Mouse (Mus musculus) mouse embryonic stem cell (cell line): ENCODE data around the gene Slc5a3.

Source experiments
- in situ Hi-C, 2 experiments: fragments of 300-500 bp; cut with MboI; formaldehyde crosslinking; loops; 1 replicate in 1 of 2; 3 replicates in 1 of 2; pipeline ENCODE4 v1.14.3; 2019 to 2020; ENCODE audit warnings: low sequenced_read_pairs in 2 of 2, low pct_unique_long_range_greater_than_20kb in 1 of 2, mixed read lengths in 1 of 2; ENCODE audit not compliant: unreplicated experiment in 1 of 2

The Slc5a3 gene

GRCm38 (mm10) chr16:92057852-92058643 lies at the start of gene Slc5a3, which contains the start of the genes Mrps6 and Gm49711:
Gene Slc5a3, plus strand, starts transcription at chr16:92058322.
Gene Mrps6, plus strand, starts transcription at chr16:92058270.
Gene Gm49711, plus strand, starts transcription at chr16:92058316.
- in situ Hi-C loops = no loop called here

GRCm38 (mm10) chr16:92009586-92009985 lies 48.5 kb upstream of the Slc5a3 start:
- in situ Hi-C loops = no loop called here

- in situ Hi-C loops = no loop called here
Observed at GRCm38 (mm10) chr16:92016792-92017191, 41.3 kb upstream of the Slc5a3 start.

GRCm38 (mm10) chr16:92019141-92020118 lies 38.7 kb upstream of the Slc5a3 start:
- in situ Hi-C loops = no loop called here

GRCm38 (mm10) chr16:92021656-92022400 lies 36.3 kb upstream of the Slc5a3 start:
- in situ Hi-C loops = no loop called here

- in situ Hi-C loops = no loop called here
Observed at GRCm38 (mm10) chr16:92022494-92023283, 35.4 kb upstream of the Slc5a3 start.

- in situ Hi-C loops = no loop called here
Observed at GRCm38 (mm10) chr16:92033286-92033685, 24.8 kb upstream of the Slc5a3 start.

- in situ Hi-C loops = no loop called here
Observed at GRCm38 (mm10) chr16:92034676-92035075, 23.4 kb upstream of the Slc5a3 start.

GRCm38 (mm10) chr16:92036701-92037100 lies 21.4 kb upstream of the Slc5a3 start:
- in situ Hi-C loops = no loop called here

GRCm38 (mm10) chr16:92037891-92038607 lies 20.1 kb upstream of the Slc5a3 start:
- in situ Hi-C loops = no loop called here

- in situ Hi-C loops = no loop called here
Observed at GRCm38 (mm10) chr16:92039421-92039820, 18.7 kb upstream of the Slc5a3 start.

GRCm38 (mm10) chr16:92039966-92040365 lies 18.2 kb upstream of the Slc5a3 start:
- in situ Hi-C loops = no loop called here

- in situ Hi-C loops = no loop called here
Observed at GRCm38 (mm10) chr16:92051777-92052310, 6.3 kb upstream of the Slc5a3 start.

- in situ Hi-C loops = no loop called here
Observed at GRCm38 (mm10) chr16:92052569-92052968, 5.6 kb upstream of the Slc5a3 start.

- in situ Hi-C loops = no loop called here
Observed at GRCm38 (mm10) chr16:92056711-92057110, 1.4 kb upstream of the Slc5a3 start.

- in situ Hi-C loops = no loop called here
Observed at GRCm38 (mm10) chr16:92057456-92057851, 668 bp upstream of the Slc5a3 start.
